Mouse (Mus musculus): ENCODE results near the gene Scgb1c1.

DNA sequence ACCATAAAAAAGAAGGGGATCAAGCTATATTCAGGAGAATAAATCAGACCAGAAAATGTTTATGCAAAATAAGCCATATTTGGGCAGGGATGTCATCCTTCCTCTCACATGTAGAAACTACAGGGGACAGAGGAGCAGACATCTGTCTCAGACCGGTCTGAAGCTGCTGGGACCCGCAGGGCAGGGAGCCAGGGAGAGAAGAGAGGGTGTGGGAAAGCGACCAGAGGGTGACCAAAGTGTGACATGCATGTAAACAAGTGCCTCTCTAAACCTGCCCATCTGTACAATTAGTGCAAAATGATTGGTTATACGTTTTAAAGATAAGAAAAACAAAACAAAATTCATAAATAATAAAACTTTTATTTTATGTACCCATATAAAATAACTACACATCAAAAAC, 25.2 kb upstream of the Scgb1c1 start:
- TF ChIP-seq CTCF (IDR thresholded peaks at IDR 0.05; ENCODE audit: borderline replicate concordance, extremely low read depth, insufficient read depth, insufficient read length) (no peak), POLR2A (IDR thresholded peaks at IDR 0.05; ENCODE audit: borderline replicate concordance, extremely low read depth, insufficient read depth, insufficient read length, poor library complexity, severe bottlenecking) (no peak)
